Comparison of ENCODE assay signal across 15 mouse cellular contexts in genomic region chr5:115294173-115294572, GRCm38 (mm10). TPM values are rescaled to one million over a fixed set of nuclear protein-coding genes. Genes with fewer than 3 reads are reported as not detected.
A peak's percentile ranks its signal among the peaks of the same experiment; 100 is the strongest.
DNase-seq lines count a peak whose midpoint lies in the region; ATAC-seq and TF ChIP-seq lines count a peak whose summit lies in the region.
"Had no signal": no experiment of that assay in that cellular context is flagged by ENCODE, and none has a peak within 500 bp of the region (broad histone marks: within the 10 kb centered on the region; RNA-seq: fewer than 3 reads in every experiment).

No protein-coding gene starts in this region.

- ATAC-seq in cerebellum, adult (ENCODE audit: insufficient number of reproducible peaks, low FRiP score, low TSS enrichment): no peak
- ATAC-seq: intestine, embryonic 15.5 days had no signal

- no peaks in the 10 kb centered on the region for H3K9me3 ChIP-seq in E14TG2a.4 (ENCODE audit: low read length)
- H3K9me3 ChIP-seq: intestine, embryonic 15.5 days; midbrain, embryonic 12.5 days had no signal

- no peak for DNase-seq in cerebellum, adult 2 months
- DNase-seq in left cerebral cortex, adult 2 months (ENCODE audit: extremely low spot score in 1 of 2, low spot score in 2 of 2): no peak
- no peak for DNase-seq in left cerebral cortex, adult 11 months (ENCODE audit: low spot score)
- no peak for DNase-seq in brain, embryonic 14.5 days (ENCODE audit: low read depth)
- no peak for DNase-seq in frontal cortex, postnatal 25 days (ENCODE audit: low spot score in 2 of 2)
- no peak for DNase-seq in cerebellum, adult 8-10 months
- DNase-seq: adrenal gland, postnatal 36 days; cerebellum, adult 9-10 months; heart, adult 18-20 months; lung, adult 2 months had no signal

- H3K36me3 ChIP-seq in E14TG2a.4 (ENCODE audit: insufficient read depth, low read length): peaks cover 98% of the 10 kb centered on the region

- H3K4me1 ChIP-seq in cerebellum, adult 2 months (ENCODE audit: control insufficient read depth, insufficient read depth, low read length): peaks cover 8% of the 10 kb centered on the region; the same call in 1 of the 2 replicates
- peaks cover 50% of the 10 kb centered on the region for H3K4me1 ChIP-seq in E14TG2a.4 (replicated peaks; ENCODE audit: low read depth, low read length)

- H3K27ac ChIP-seq in cerebellum, adult 2 months (ENCODE audit: insufficient read depth, low read length): no peak overlapping the region
- H3K27ac ChIP-seq in left cerebral cortex, adult 2 months: no peak overlapping the region
- H3K27ac ChIP-seq: intestine, embryonic 15.5 days; midbrain, embryonic 12.5 days had no signal

- no peak for TF ChIP-seq POLR2A in cerebellum, adult 2 months (IDR thresholded peaks at IDR 0.05; ENCODE audit: borderline replicate concordance, insufficient read depth, low read length)
- TF ChIP-seq POLR2A in brain, embryonic 14.5 days (IDR thresholded peaks at IDR 0.05; ENCODE audit: borderline replicate concordance, extremely low read depth, insufficient read depth, insufficient read length, poor library complexity, severe bottlenecking): no peak

- WGBS in cerebellum, adult 2 months: 87% methylated on average over 8 of the region's 8 CpGs

- TF ChIP-seq CTCF in cerebellum, adult 2 months (IDR thresholded peaks at IDR 0.05; ENCODE audit: borderline replicate concordance, insufficient read depth, low read depth, low read length): 0 out of 2 replicates have a peak, but pooled peaks have one; percentile 21
- TF ChIP-seq CTCF in left cerebral cortex, adult 2 months (IDR thresholded peaks at IDR 0.05): peak; percentile 16
- peak; percentile 63 for TF ChIP-seq CTCF in E14TG2a.4 (conservative IDR thresholded peaks at IDR 0.05; ENCODE audit: low read length)
- TF ChIP-seq CTCF in brain, embryonic 14.5 days (IDR thresholded peaks at IDR 0.05; ENCODE audit: borderline replicate concordance, extremely low read depth, insufficient read depth, insufficient read length): peak; percentile 9; the same call in 1 of the 2 replicates

- H3K4me3 ChIP-seq in cerebellum, adult 2 months (replicated peaks; ENCODE audit: insufficient read depth, low read depth, low read length): no peak overlapping the region
- H3K4me3 ChIP-seq in left cerebral cortex, adult 2 months: no peak overlapping the region
- no peak overlapping the region for H3K4me3 ChIP-seq in E14TG2a.4 (replicated peaks; ENCODE audit: low read length)
- H3K4me3 ChIP-seq: erythroblast, embryonic 14.5 days; intestine, embryonic 15.5 days; midbrain, embryonic 12.5 days had no signal

- no peaks in the 10 kb centered on the region for H3K27me3 ChIP-seq in cerebellum, adult 2 months (ENCODE audit: control insufficient read depth, insufficient read depth, low read length)
- no peaks in the 10 kb centered on the region for H3K27me3 ChIP-seq in E14TG2a.4 (ENCODE audit: insufficient read depth, low read length)
- H3K27me3 ChIP-seq: intestine, embryonic 15.5 days; midbrain, embryonic 12.5 days had no signal

- intact Hi-C loops in left cerebral cortex, adult 2 months (cut with DNase I): no loop called here

RNA-seq across cellular contexts. Expression of gene Dynll1, which starts 6.6 kb away (rescaled TPM):
- 381 and 416 TPM in 2 replicates for polyA plus RNA-seq in cerebellum, adult 2 months (2012; rRNA removed)
- 100 to 1,000 TPM; 608 to 642 TPM for total RNA-seq in left cerebral cortex, adult 2 months (2021)
- polyA plus RNA-seq in brain, embryonic 14.5 days (2012; rRNA removed): 602 and 608 TPM in 2 replicates

RNA-seq across cellular contexts. Expression of gene Coq5, which starts 14.7 kb away (rescaled TPM):
- 39.5 and 39.8 TPM in 2 replicates for polyA plus RNA-seq in cerebellum, adult 2 months (2012; rRNA removed)
- 10 to 100 TPM; 39.9 to 41.9 TPM for total RNA-seq in left cerebral cortex, adult 2 months (2021)
- polyA plus RNA-seq in brain, embryonic 14.5 days (2012; rRNA removed): 15.7 and 20.5 TPM in 2 replicates

RNA-seq across cellular contexts. Expression of gene Rnf10, which starts 21.5 kb away (rescaled TPM):
- 141 and 151 TPM in 2 replicates for polyA plus RNA-seq in cerebellum, adult 2 months (2012; rRNA removed)
- total RNA-seq in left cerebral cortex, adult 2 months (2021): 100 to 1,000 TPM; 253 to 265 TPM
- 200 and 220 TPM in 2 replicates for polyA plus RNA-seq in brain, embryonic 14.5 days (2012; rRNA removed)

RNA-seq across cellular contexts. Expression of gene Srsf9, which starts 32.8 kb away (rescaled TPM):
- polyA plus RNA-seq in cerebellum, adult 2 months (2012; rRNA removed): 60.1 and 65.0 TPM in 2 replicates
- 10 to 100 TPM; 68.0 to 74.5 TPM for total RNA-seq in left cerebral cortex, adult 2 months (2021)
- polyA plus RNA-seq in brain, embryonic 14.5 days (2012; rRNA removed): 91.9 and 105 TPM in 2 replicates

RNA-seq across cellular contexts. Expression of gene Gatc, which starts 46.8 kb away (rescaled TPM):
- polyA plus RNA-seq in cerebellum, adult 2 months (2012; rRNA removed): 32.8 and 33.6 TPM in 2 replicates
- total RNA-seq in left cerebral cortex, adult 2 months (2021): 10 to 100 TPM; 20.6 to 20.9 TPM
- 26.7 and 36.9 TPM in 2 replicates for polyA plus RNA-seq in brain, embryonic 14.5 days (2012; rRNA removed)

Comparison
In these comparisons a context has a peak if more than half of its experiments do, and no peak if none do; other contexts are left out.
1. CTCF ChIP-seq: peak in every context shown above with its lines; median percentile 63 in E14TG2a.4; 21 in cerebellum, adult 2 months; 16 in left cerebral cortex, adult 2 months; 9 in brain, embryonic 14.5 days.